Mouse (Mus musculus): ENCODE measurements at regions not wholly inside any gene's neighbourhood (a gene's known extent, or its start where the extent isn't known, plus 50 kb on each side); places are given as distances from the start of the nearest gene placed in this dataset.

GRCm38 (mm10) chr1:83848414-83848813 is 440.4 kb upstream of the Sphkap start:
- 84% methylated on average over 2 of the region's 2 CpGs for WGBS (ENCODE audit: insufficient replicate concordance)
- TF ChIP-seq EP300 (IDR thresholded peaks at IDR 0.05; ENCODE audit: low read depth) = no peak
- no peak for TF ChIP-seq CTCF (IDR thresholded peaks at IDR 0.05; ENCODE audit: low read depth)
- no peak overlapping the region for H3K9ac ChIP-seq (replicated peaks)
- H3K27ac ChIP-seq (ENCODE audit: low read depth) = no peak overlapping the region
- no peaks in the 10 kb centered on the region for H3K36me3 ChIP-seq (replicated peaks; ENCODE audit: insufficient read depth, low read length)
- no peak for ATAC-seq
- H3K4me2 ChIP-seq (ENCODE audit: low read depth, low read length) = no peak overlapping the region
- no peak overlapping the region for H3K4me3 ChIP-seq (ENCODE audit: low read depth, low read length)
- DNase-seq = no peak
- no peaks in the 10 kb centered on the region for H3K27me3 ChIP-seq (ENCODE audit: insufficient read depth, low read length)
- no peaks in the 10 kb centered on the region for H3K4me1 ChIP-seq (ENCODE audit: insufficient read depth)
- no peaks in the 10 kb centered on the region for H3K9me3 ChIP-seq (ENCODE audit: low read length)

- Histone ChIP-seq H3K36me3 (replicated peaks; ENCODE audit: insufficient read depth, low read length) (no peaks in the 10 kb centered on the region), H3K4me3 (ENCODE audit: low read depth, low read length) (no peak overlapping the region), H3K27ac (ENCODE audit: low read depth) (no peak overlapping the region), H3K9ac (replicated peaks) (no peak overlapping the region), H3K4me1 (ENCODE audit: insufficient read depth) (no peaks in the 10 kb centered on the region), H3K27me3 (ENCODE audit: insufficient read depth, low read length) (no peaks in the 10 kb centered on the region), H3K9me3 (ENCODE audit: low read length) (no peaks in the 10 kb centered on the region), H3K4me2 (ENCODE audit: low read depth, low read length) (no peak overlapping the region)
- TF ChIP-seq EP300 (IDR thresholded peaks at IDR 0.05; ENCODE audit: low read depth) (no peak), CTCF (IDR thresholded peaks at IDR 0.05; ENCODE audit: low read depth) (no peak)
- ATAC-seq = no peak
- DNase-seq = no peak
- 54% methylated on average over 5 of the region's 5 CpGs for WGBS (ENCODE audit: insufficient replicate concordance)
These were observed 440.0 kb upstream of the Sphkap start for GRCm38 (mm10) chr1:83847992-83848391.

GRCm38 (mm10) chr1:83844827-83845379 is 436.9 kb upstream of the Sphkap start:
- no peaks in the 10 kb centered on the region for H3K27me3 ChIP-seq (ENCODE audit: insufficient read depth, low read length)
- no peaks in the 10 kb centered on the region for H3K9me3 ChIP-seq (ENCODE audit: low read length)
- H3K27ac ChIP-seq (ENCODE audit: low read depth) = no peak overlapping the region
- DNase-seq = no peak
- no peak overlapping the region for H3K4me2 ChIP-seq (ENCODE audit: low read depth, low read length)
- ATAC-seq = no peak
- WGBS (ENCODE audit: insufficient replicate concordance) = 57% methylated on average over 4 of the region's 4 CpGs
- no peak overlapping the region for H3K9ac ChIP-seq (replicated peaks)
- H3K4me1 ChIP-seq (ENCODE audit: insufficient read depth) = no peaks in the 10 kb centered on the region
- TF ChIP-seq EP300 (IDR thresholded peaks at IDR 0.05; ENCODE audit: low read depth) = no peak
- TF ChIP-seq CTCF (IDR thresholded peaks at IDR 0.05; ENCODE audit: low read depth) = no peak
- no peak overlapping the region for H3K4me3 ChIP-seq (ENCODE audit: low read depth, low read length)
- no peaks in the 10 kb centered on the region for H3K36me3 ChIP-seq (replicated peaks; ENCODE audit: insufficient read depth, low read length)

GRCm38 (mm10) chr1:83835965-83836364 is 428.0 kb upstream of the Sphkap start:
- H3K9ac ChIP-seq (replicated peaks) = no peak overlapping the region
- 90% methylated on average over 6 of the region's 6 CpGs for WGBS (ENCODE audit: insufficient replicate concordance)
- no peak for TF ChIP-seq EP300 (IDR thresholded peaks at IDR 0.05; ENCODE audit: low read depth)
- TF ChIP-seq CTCF (IDR thresholded peaks at IDR 0.05; ENCODE audit: low read depth) = no peak
- H3K27me3 ChIP-seq (ENCODE audit: insufficient read depth, low read length) = no peaks in the 10 kb centered on the region
- H3K9me3 ChIP-seq (ENCODE audit: low read length) = no peaks in the 10 kb centered on the region
- H3K4me2 ChIP-seq (ENCODE audit: low read depth, low read length) = no peak overlapping the region
- DNase-seq (no peak), ATAC-seq (no peak)
- no peak overlapping the region for H3K4me3 ChIP-seq (ENCODE audit: low read depth, low read length)
- H3K36me3 ChIP-seq (replicated peaks; ENCODE audit: insufficient read depth, low read length) = no peaks in the 10 kb centered on the region
- H3K4me1 ChIP-seq (ENCODE audit: insufficient read depth) = no peaks in the 10 kb centered on the region
- H3K27ac ChIP-seq (ENCODE audit: low read depth) = no peak overlapping the region

GRCm38 (mm10) chr1:83832946-83833345 is 424.9 kb upstream of the Sphkap start:
- no peak overlapping the region for H3K27ac ChIP-seq (ENCODE audit: low read depth)
- no peaks in the 10 kb centered on the region for H3K4me1 ChIP-seq (ENCODE audit: insufficient read depth)
- TF ChIP-seq CTCF (IDR thresholded peaks at IDR 0.05; ENCODE audit: low read depth) = no peak
- no peak for TF ChIP-seq EP300 (IDR thresholded peaks at IDR 0.05; ENCODE audit: low read depth)
- H3K9ac ChIP-seq (replicated peaks) = no peak overlapping the region
- no peaks in the 10 kb centered on the region for H3K9me3 ChIP-seq (ENCODE audit: low read length)
- no peaks in the 10 kb centered on the region for H3K27me3 ChIP-seq (ENCODE audit: insufficient read depth, low read length)
- H3K4me2 ChIP-seq (ENCODE audit: low read depth, low read length) = no peak overlapping the region
- no peaks in the 10 kb centered on the region for H3K36me3 ChIP-seq (replicated peaks; ENCODE audit: insufficient read depth, low read length)
- ATAC-seq (no peak), DNase-seq (no peak)
- no peak overlapping the region for H3K4me3 ChIP-seq (ENCODE audit: low read depth, low read length)
- WGBS (ENCODE audit: insufficient replicate concordance) = 85% methylated on average over 3 of the region's 3 CpGs

- no peak overlapping the region for H3K27ac ChIP-seq (ENCODE audit: low read depth)
- TF ChIP-seq CTCF (IDR thresholded peaks at IDR 0.05; ENCODE audit: low read depth) = no peak
- no peak for TF ChIP-seq EP300 (IDR thresholded peaks at IDR 0.05; ENCODE audit: low read depth)
- 86% methylated on average over 3 of the region's 3 CpGs for WGBS (ENCODE audit: insufficient replicate concordance)
- DNase-seq = no peak
- H3K36me3 ChIP-seq (replicated peaks; ENCODE audit: insufficient read depth, low read length) = no peaks in the 10 kb centered on the region
- no peak for ATAC-seq
- no peaks in the 10 kb centered on the region for H3K4me1 ChIP-seq (ENCODE audit: insufficient read depth)
- no peaks in the 10 kb centered on the region for H3K27me3 ChIP-seq (ENCODE audit: insufficient read depth, low read length)
- H3K4me2 ChIP-seq (ENCODE audit: low read depth, low read length) = no peak overlapping the region
- H3K4me3 ChIP-seq (ENCODE audit: low read depth, low read length) = no peak overlapping the region
- no peaks in the 10 kb centered on the region for H3K9me3 ChIP-seq (ENCODE audit: low read length)
- no peak overlapping the region for H3K9ac ChIP-seq (replicated peaks)
These were observed 424.0 kb upstream of the Sphkap start for GRCm38 (mm10) chr1:83831900-83832535.

All from liver, postnatal 0 days (tissue).